Mouse (Mus musculus): Measurements from ENCODE around the gene Sync. TPM values are rescaled to one million over a fixed set of nuclear protein-coding genes. Genes with fewer than 3 reads are reported as not detected.
A peak's percentile ranks its signal among the peaks of the same experiment; 100 is the strongest.

Gene Sync
- polyA plus RNA-seq, 2 experiments, result 0.01 to 0.08 TPM

- WGBS (ENCODE audit: insufficient replicate concordance), result 26% methylated on average over 6 of the region's 6 CpGs
- ATAC-seq (ENCODE audit: insufficient read depth) (no peak), DNase-seq (ENCODE audit: low read depth in 3 of 3, low spot score in 3 of 3) (no peak)
- Histone ChIP-seq H3K27ac (no peak overlapping the region), H3K9me3 (ENCODE audit: control insufficient read depth, low read length) (no peaks in the 10 kb centered on the region), H3K36me3 (replicated peaks; ENCODE audit: control insufficient read depth, insufficient read depth, low read depth) (no peaks in the 10 kb centered on the region), H3K9ac (replicated peaks) (no peak overlapping the region), H3K27me3 (ENCODE audit: control insufficient read depth, insufficient read depth, low read length) (no peaks in the 10 kb centered on the region), H3K4me1 (replicated peaks; ENCODE audit: control insufficient read depth in 2 of 2, insufficient read depth in 2 of 2, low read length in 1 of 2) (peaks cover 22 to 28% of the 10 kb centered on the region in 2 experiments), H3K4me2 (ENCODE audit: low read depth) (no peak overlapping the region), H3K4me3 (ENCODE audit: insufficient read depth in 1 of 2, low read depth in 2 of 2, low read length in 2 of 2) (no peak overlapping the region)
- no peak for TF ChIP-seq EP300 (IDR thresholded peaks at IDR 0.05; ENCODE audit: low read depth)
- no peak for TF ChIP-seq CTCF (IDR thresholded peaks at IDR 0.05; ENCODE audit: low read depth)
These were observed 26.7 kb upstream of the Sync start for GRCm38 (mm10) chr4:129260678-129261077.

GRCm38 (mm10) chr4:129261196-129261595, 26.2 kb upstream of the Sync start, which contains the start of gene C77080:
C77080 (minus strand) TSS chr4:129261404.
- no peak within 1 kb of the TSS for H3K4me3 ChIP-seq (ENCODE audit: insufficient read depth in 1 of 2, low read depth in 2 of 2, low read length in 2 of 2)
- no peak within 1 kb of the TSS for H3K27ac ChIP-seq
- H3K27me3 ChIP-seq (ENCODE audit: control insufficient read depth, insufficient read depth, low read length), result no peaks in the 10 kb centered on the region
- no peak for TF ChIP-seq CTCF (IDR thresholded peaks at IDR 0.05; ENCODE audit: low read depth)
- TF ChIP-seq EP300 (IDR thresholded peaks at IDR 0.05; ENCODE audit: low read depth), result no peak
- H3K4me2 ChIP-seq (ENCODE audit: low read depth), result no peak within 1 kb of the TSS
- ATAC-seq (ENCODE audit: insufficient read depth) (no peak), DNase-seq (ENCODE audit: low read depth in 3 of 3, low spot score in 3 of 3) (no peak)
- H3K9ac ChIP-seq (replicated peaks), result no peak within 1 kb of the TSS
- no peaks in the 10 kb centered on the region for H3K36me3 ChIP-seq (replicated peaks; ENCODE audit: control insufficient read depth, insufficient read depth, low read depth)
- no peaks in the 10 kb centered on the region for H3K9me3 ChIP-seq (ENCODE audit: control insufficient read depth, low read length)
- peaks cover 20 to 26% of the 10 kb centered on the region in 2 experiments for H3K4me1 ChIP-seq (replicated peaks; ENCODE audit: control insufficient read depth in 2 of 2, insufficient read depth in 2 of 2, low read length in 1 of 2)
- 35% methylated on average over 3 of the region's 4 CpGs for WGBS (ENCODE audit: insufficient replicate concordance)

- H3K4me1 ChIP-seq (replicated peaks; ENCODE audit: control insufficient read depth in 2 of 2, insufficient read depth in 2 of 2, low read length in 1 of 2), result peaks cover 10 to 17% of the 10 kb centered on the region in 2 experiments
- DNase-seq (ENCODE audit: low read depth in 3 of 3, low spot score in 3 of 3) (peak; percentile 71 to 79 (median 73)), ATAC-seq (ENCODE audit: insufficient read depth) (peak; percentile 89)
- H3K4me2 ChIP-seq (ENCODE audit: low read depth), result peak overlapping the region; percentile 57
- H3K9ac ChIP-seq (replicated peaks), result peak overlapping the region; percentile 19; the same call in 1 of the 2 replicates
- WGBS (ENCODE audit: insufficient replicate concordance), result 19% methylated on average over 19 of the region's 19 CpGs
- H3K4me3 ChIP-seq (ENCODE audit: insufficient read depth in 1 of 2, low read depth in 2 of 2, low read length in 2 of 2), result no peak overlapping the region
- no peaks in the 10 kb centered on the region; the same call in 1 of the 2 replicates for H3K27me3 ChIP-seq (ENCODE audit: control insufficient read depth, insufficient read depth, low read length)
- H3K27ac ChIP-seq, result no peak overlapping the region
- TF ChIP-seq EP300 (IDR thresholded peaks at IDR 0.05; ENCODE audit: low read depth) (peak; percentile 32; the same call in 1 of the 2 replicates), CTCF (IDR thresholded peaks at IDR 0.05; ENCODE audit: low read depth) (no peak)
- no peaks in the 10 kb centered on the region for H3K9me3 ChIP-seq (ENCODE audit: control insufficient read depth, low read length)
- no peaks in the 10 kb centered on the region for H3K36me3 ChIP-seq (replicated peaks; ENCODE audit: control insufficient read depth, insufficient read depth, low read depth)
These were observed 24.0 kb upstream of the Sync start for GRCm38 (mm10) chr4:129263225-129264021.

DNA sequence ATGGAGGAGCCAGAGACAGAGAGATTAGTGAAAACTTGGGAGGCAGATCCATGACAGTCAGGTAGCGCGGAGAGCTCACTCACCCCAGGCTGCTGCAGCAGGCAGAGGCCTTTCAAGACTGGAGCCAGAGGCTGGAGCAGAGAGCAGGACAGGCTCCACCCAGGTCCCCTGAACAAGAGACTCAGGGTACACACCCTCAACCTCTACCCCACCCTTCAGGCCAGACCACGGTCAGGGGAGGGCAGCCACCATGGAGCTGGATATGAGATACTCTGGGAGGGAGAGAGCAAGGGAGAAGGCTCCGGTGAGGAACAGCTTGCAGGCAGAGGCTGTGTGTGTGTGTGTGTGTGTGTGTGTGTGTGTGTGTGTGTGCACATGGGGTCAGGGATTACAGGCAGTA, 21.2 kb upstream of the Sync start:
- ATAC-seq (ENCODE audit: insufficient read depth) (no peak), DNase-seq (ENCODE audit: low read depth in 3 of 3, low spot score in 3 of 3) (no peak)
- Histone ChIP-seq H3K4me2 (ENCODE audit: low read depth) (no peak overlapping the region), H3K9me3 (ENCODE audit: control insufficient read depth, low read length) (no peaks in the 10 kb centered on the region), H3K36me3 (replicated peaks; ENCODE audit: control insufficient read depth, insufficient read depth, low read depth) (no peaks in the 10 kb centered on the region), H3K27me3 (ENCODE audit: control insufficient read depth, insufficient read depth, low read length) (no peaks in the 10 kb centered on the region; the same call in 1 of the 2 replicates), H3K27ac (no peak overlapping the region), H3K4me3 (ENCODE audit: insufficient read depth in 1 of 2, low read depth in 2 of 2, low read length in 2 of 2) (no peak overlapping the region), H3K9ac (replicated peaks) (no peak overlapping the region), H3K4me1 (replicated peaks; ENCODE audit: control insufficient read depth in 2 of 2, insufficient read depth in 2 of 2, low read length in 1 of 2) (peaks cover 10 to 17% of the 10 kb centered on the region in 2 experiments)
- 66% methylated on average over 4 of the region's 4 CpGs for WGBS (ENCODE audit: insufficient replicate concordance)
- TF ChIP-seq CTCF (IDR thresholded peaks at IDR 0.05; ENCODE audit: low read depth) (no peak), EP300 (IDR thresholded peaks at IDR 0.05; ENCODE audit: low read depth) (no peak)

- no peaks in the 10 kb centered on the region for H3K36me3 ChIP-seq (replicated peaks; ENCODE audit: control insufficient read depth, insufficient read depth, low read depth)
- H3K4me3 ChIP-seq (ENCODE audit: insufficient read depth in 1 of 2, low read depth in 2 of 2, low read length in 2 of 2), result no peak overlapping the region
- no peaks in the 10 kb centered on the region; the same call in 1 of the 2 replicates for H3K27me3 ChIP-seq (ENCODE audit: control insufficient read depth, insufficient read depth, low read length)
- no peak for DNase-seq (ENCODE audit: low read depth in 3 of 3, low spot score in 3 of 3)
- H3K27ac ChIP-seq, result no peak overlapping the region
- ATAC-seq (ENCODE audit: insufficient read depth), result no peak
- 82% methylated on average over 5 of the region's 5 CpGs for WGBS (ENCODE audit: insufficient replicate concordance)
- TF ChIP-seq CTCF (IDR thresholded peaks at IDR 0.05; ENCODE audit: low read depth), result no peak
- TF ChIP-seq EP300 (IDR thresholded peaks at IDR 0.05; ENCODE audit: low read depth), result no peak
- H3K4me2 ChIP-seq (ENCODE audit: low read depth), result no peak overlapping the region
- H3K9ac ChIP-seq (replicated peaks), result no peak overlapping the region
- no peaks in the 10 kb centered on the region for H3K9me3 ChIP-seq (ENCODE audit: control insufficient read depth, low read length)
- H3K4me1 ChIP-seq (replicated peaks; ENCODE audit: control insufficient read depth in 2 of 2, insufficient read depth in 2 of 2, low read length in 1 of 2), result peaks cover 10 to 17% of the 10 kb centered on the region in 2 experiments
These were observed 20.6 kb upstream of the Sync start for GRCm38 (mm10) chr4:129266821-129267220.
